Mouse (Mus musculus) forebrain, embryonic 15.5 days (tissue): ENCODE measurements around the gene Wipi1. TPM values are rescaled to one million over a fixed set of nuclear protein-coding genes. Genes with fewer than 3 reads are reported as not detected.
A peak's percentile ranks its signal among the peaks of the same experiment; 100 is the strongest.
"Not testable (repeated sequence)": the region's sequence is repeated elsewhere in the genome, so short reads cannot be mapped to it uniquely, and the experiment has no call there.

Experiments used
- ATAC-seq: fragments of 200-750 bp; cut with Nextera tagmentation; replicated peaks from 2 replicates; pipeline ENCODE4 v1.8.0; 2017; ENCODE audit warnings: mild to moderate bottlenecking, moderate TSS enrichment, moderate library complexity
- H3K27ac ChIP-seq: fragments of 300-500 bp; sonication (generic); replicated peaks from 2 replicates; pipeline ENCODE4 v1.5.1; 2015; ENCODE audit warnings: mild to moderate bottlenecking, inconsistent platforms
- H3K27me3 ChIP-seq: fragments of 300-500 bp; sonication (generic); 2 replicates; pipeline ENCODE4 v1.6.1; 2015; ENCODE audit warnings: inconsistent platforms
- H3K36me3 ChIP-seq: fragments of 300-500 bp; sonication (generic); 2 replicates; pipeline ENCODE4 v1.6.1; 2015; ENCODE audit warnings: mild to moderate bottlenecking, inconsistent platforms
- H3K4me1 ChIP-seq: fragments of 300-500 bp; sonication (generic); 2 replicates; pipeline ENCODE4 v1.6.1; 2015; ENCODE audit warnings: inconsistent platforms
- H3K4me2 ChIP-seq: fragments of 300-500 bp; sonication (generic); replicated peaks from 2 replicates; pipeline ENCODE4 v1.6.1; 2015; ENCODE audit warnings: mild to moderate bottlenecking, inconsistent platforms
- H3K4me3 ChIP-seq: fragments of 300-500 bp; sonication (generic); 2 replicates; pipeline ENCODE4 v1.5.1; 2015; ENCODE audit warnings: mild to moderate bottlenecking, inconsistent platforms
- H3K9ac ChIP-seq: fragments of 300-500 bp; sonication (generic); replicated peaks from 2 replicates; pipeline ENCODE4 v1.6.1; 2015; ENCODE audit warnings: mild to moderate bottlenecking, inconsistent platforms
- H3K9me3 ChIP-seq: fragments of 300-500 bp; sonication (generic); 2 replicates; pipeline ENCODE4 v1.6.1; 2016; ENCODE audit warnings: inconsistent platforms
- WGBS: fragments of 180-500 bp; shearing (Covaris S2); methylation state at CpG from one replicate; pipeline ENCODE4 v1.1.7; 2015; ENCODE audit warnings: mixed read lengths; 5-methylcytosine and 5-hydroxymethylcytosine counted together
- polyA plus RNA-seq: library from polyadenylated mRNA; unstranded; fragments of >200 nt; fragmentation: Nextera tagmentation; extraction: Ambion mirVana; gene quantifications from 2 replicates; pipeline ENCODE4 v1.2.1, GENCODE M21; 2015

The Wipi1 gene
- polyA plus RNA-seq, result 12.1 and 13.0 TPM in 2 replicates

GRCm38 (mm10) chr11:109611303-109612149 is at the start of gene Wipi1:
Gene Wipi1 (minus strand): TSS chr11:109611967.
- Histone ChIP-seq H3K36me3 (no peaks in the 10 kb centered on the region), H3K9ac (peak within 1 kb of the TSS; percentile 56), H3K4me1 (peaks cover 14% of the 10 kb centered on the region), H3K27me3 (0 out of 2 replicates have a peak, but pooled peaks cover 7% of the 10 kb centered on the region), H3K9me3 (no peaks in the 10 kb centered on the region), H3K4me2 (peak within 1 kb of the TSS; percentile 80), H3K27ac (peak within 1 kb of the TSS; percentile 47; the same call in 1 of the 2 replicates), H3K4me3 (peak within 1 kb of the TSS; percentile 68)
- peak; percentile 96 for ATAC-seq
- WGBS, result under 1% methylated on average over 56 of the region's 58 CpGs

- not testable (repeated sequence) for H3K27ac ChIP-seq, H3K4me1 ChIP-seq, H3K9ac ChIP-seq, H3K27me3 ChIP-seq, H3K4me2 ChIP-seq, ATAC-seq, H3K4me3 ChIP-seq, H3K9me3 ChIP-seq
- H3K36me3 ChIP-seq, result peaks cover 65% of the 10 kb centered on the region
- WGBS, result 90% methylated on average over 8 of the region's 8 CpGs
These were observed 48.8 kb upstream of the Wipi1 start for GRCm38 (mm10) chr11:109660526-109660925.

GRCm38 (mm10) chr11:109656232-109656631 is 44.5 kb upstream of the Wipi1 start:
- H3K9ac ChIP-seq, result no peak overlapping the region
- H3K27me3 ChIP-seq, result no peaks in the 10 kb centered on the region
- no peaks in the 10 kb centered on the region for H3K9me3 ChIP-seq
- no peak overlapping the region for H3K4me3 ChIP-seq
- no peak for ATAC-seq
- H3K36me3 ChIP-seq, result peaks cover 44% of the 10 kb centered on the region
- H3K4me2 ChIP-seq, result no peak overlapping the region
- WGBS, result 97% methylated on average over 7 of the region's 7 CpGs
- no peak overlapping the region for H3K27ac ChIP-seq
- H3K4me1 ChIP-seq, result peaks cover 32% of the 10 kb centered on the region

- ATAC-seq, result no peak
- Histone ChIP-seq H3K4me1 (peaks cover 37% of the 10 kb centered on the region), H3K27ac (no peak overlapping the region), H3K4me3 (no peak overlapping the region), H3K36me3 (peaks cover 28% of the 10 kb centered on the region), H3K4me2 (no peak overlapping the region), H3K9me3 (no peaks in the 10 kb centered on the region), H3K27me3 (no peaks in the 10 kb centered on the region), H3K9ac (no peak overlapping the region)
- WGBS, result 87% methylated on average over 6 of the region's 6 CpGs
These were observed 42.8 kb upstream of the Wipi1 start for GRCm38 (mm10) chr11:109654581-109654980.

GRCm38 (mm10) chr11:109653201-109653600 is 41.4 kb upstream of the Wipi1 start:
- H3K27ac ChIP-seq, result no peak overlapping the region
- H3K4me2 ChIP-seq, result peak overlapping the region; percentile 88
- ATAC-seq, result no peak
- peak overlapping the region; percentile 96; the same call in 1 of the 2 replicates for H3K9ac ChIP-seq
- H3K4me3 ChIP-seq, result no peak overlapping the region
- no peaks in the 10 kb centered on the region for H3K9me3 ChIP-seq
- no peaks in the 10 kb centered on the region for H3K27me3 ChIP-seq
- H3K4me1 ChIP-seq, result peaks cover 50% of the 10 kb centered on the region
- peaks cover 25% of the 10 kb centered on the region for H3K36me3 ChIP-seq
- WGBS, result 72% methylated on average over 8 of the region's 8 CpGs

- peak overlapping the region; percentile 96 for H3K9ac ChIP-seq
- no peak for ATAC-seq
- H3K36me3 ChIP-seq, result peaks cover 25% of the 10 kb centered on the region
- H3K27ac ChIP-seq, result no peak overlapping the region
- 35% methylated on average over 6 of the region's 6 CpGs for WGBS
- H3K9me3 ChIP-seq, result no peaks in the 10 kb centered on the region
- H3K4me3 ChIP-seq, result peak overlapping the region; percentile 79
- peaks cover 50% of the 10 kb centered on the region for H3K4me1 ChIP-seq
- H3K4me2 ChIP-seq, result peak overlapping the region; percentile 88
- no peaks in the 10 kb centered on the region for H3K27me3 ChIP-seq
These were observed 40.7 kb upstream of the Wipi1 start for GRCm38 (mm10) chr11:109652505-109652904.

GRCm38 (mm10) chr11:109651566-109652024 is 39.8 kb upstream of the Wipi1 start:
- under 1% methylated on average over 21 of the region's 21 CpGs for WGBS
- Histone ChIP-seq H3K27me3 (no peaks in the 10 kb centered on the region), H3K4me3 (peak overlapping the region; percentile 79), H3K4me1 (peaks cover 50% of the 10 kb centered on the region), H3K27ac (peak overlapping the region; percentile 97), H3K9me3 (no peaks in the 10 kb centered on the region), H3K4me2 (peak overlapping the region; percentile 88), H3K9ac (peak overlapping the region; percentile 96), H3K36me3 (peaks cover 23% of the 10 kb centered on the region)
- ATAC-seq, result peak; percentile 0; the same call in 1 of the 2 replicates

- H3K9me3 ChIP-seq, result no peaks in the 10 kb centered on the region
- H3K9ac ChIP-seq, result peak overlapping the region; percentile 96
- WGBS, result under 1% methylated on average over 83 of the region's 90 CpGs
- peaks cover 50% of the 10 kb centered on the region for H3K4me1 ChIP-seq
- ATAC-seq, result peak; percentile 94
- peak overlapping the region; percentile 79 for H3K4me3 ChIP-seq
- peaks cover 21% of the 10 kb centered on the region for H3K36me3 ChIP-seq
- peak overlapping the region; percentile 88 for H3K4me2 ChIP-seq
- H3K27me3 ChIP-seq, result no peaks in the 10 kb centered on the region
- H3K27ac ChIP-seq, result peak overlapping the region; percentile 97
These were observed 39.2 kb upstream of the Wipi1 start for GRCm38 (mm10) chr11:109650788-109651565.

- Histone ChIP-seq H3K4me1 (peaks cover 50% of the 10 kb centered on the region), H3K27ac (peak overlapping the region; percentile 97), H3K9me3 (no peaks in the 10 kb centered on the region), H3K4me2 (peak overlapping the region; percentile 63), H3K4me3 (peak overlapping the region; percentile 79), H3K36me3 (peaks cover 15% of the 10 kb centered on the region), H3K9ac (peak overlapping the region; percentile 96), H3K27me3 (no peaks in the 10 kb centered on the region)
- ATAC-seq, result peak; percentile 75
- WGBS, result under 1% methylated on average over 31 of the region's 31 CpGs
These were observed 38.4 kb upstream of the Wipi1 start for GRCm38 (mm10) chr11:109649975-109650701.

GRCm38 (mm10) chr11:109649206-109649605 is 37.4 kb upstream of the Wipi1 start, which contains the start of gene Prkar1a:
Gene Prkar1a (plus strand): TSS chr11:109649405.
- peak within 1 kb of the TSS; percentile 63 for H3K4me2 ChIP-seq
- H3K4me3 ChIP-seq, result peak within 1 kb of the TSS; percentile 79
- WGBS, result 41% methylated on average over 8 of the region's 8 CpGs
- H3K9ac ChIP-seq, result peak within 1 kb of the TSS; percentile 96
- peaks cover 7% of the 10 kb centered on the region; the same call in 1 of the 2 replicates for H3K36me3 ChIP-seq
- peaks cover 43% of the 10 kb centered on the region for H3K4me1 ChIP-seq
- H3K27me3 ChIP-seq, result no peaks in the 10 kb centered on the region
- ATAC-seq, result no peak
- H3K9me3 ChIP-seq, result no peaks in the 10 kb centered on the region
- peak within 1 kb of the TSS; percentile 97 for H3K27ac ChIP-seq

- Histone ChIP-seq H3K4me1 (peaks cover 38% of the 10 kb centered on the region), H3K27me3 (no peaks in the 10 kb centered on the region), H3K27ac (peak overlapping the region; percentile 97), H3K36me3 (peaks cover 1% of the 10 kb centered on the region; the same call in 1 of the 2 replicates), H3K9ac (no peak overlapping the region), H3K4me3 (no peak overlapping the region; the same call in 1 of the 2 replicates), H3K4me2 (0 out of 2 replicates have a peak overlapping the region, but pooled peaks have one; percentile 63), H3K9me3 (no peaks in the 10 kb centered on the region)
- WGBS, result 34% methylated on average over 7 of the region's 7 CpGs
- no peak for ATAC-seq
These were observed 36.7 kb upstream of the Wipi1 start for GRCm38 (mm10) chr11:109648510-109648909.
